Mouse (Mus musculus): ENCODE data around the gene Col25a1.

Col25a1 gene

DNA sequence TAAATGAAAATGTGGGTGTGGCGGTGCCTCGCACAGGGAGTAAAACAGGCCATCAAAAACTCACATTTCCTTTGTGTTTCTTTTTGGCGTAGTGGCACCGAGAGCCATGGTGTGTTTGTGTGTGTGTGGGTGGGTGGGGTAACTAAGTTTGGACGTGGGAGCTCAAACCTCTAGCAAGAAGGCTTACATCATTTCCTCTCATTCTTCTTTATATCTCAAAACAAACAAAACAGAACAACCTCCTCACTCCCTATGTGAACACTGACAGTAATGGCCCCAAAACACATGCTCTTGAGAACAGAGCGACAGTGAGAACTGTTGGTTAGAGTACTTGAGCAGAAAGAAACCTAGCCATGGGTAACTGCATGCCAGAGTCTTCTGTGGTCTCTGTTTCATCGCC, 121.1 kb downstream of the Col25a1 start:
- DNase-seq: no peak

DNA sequence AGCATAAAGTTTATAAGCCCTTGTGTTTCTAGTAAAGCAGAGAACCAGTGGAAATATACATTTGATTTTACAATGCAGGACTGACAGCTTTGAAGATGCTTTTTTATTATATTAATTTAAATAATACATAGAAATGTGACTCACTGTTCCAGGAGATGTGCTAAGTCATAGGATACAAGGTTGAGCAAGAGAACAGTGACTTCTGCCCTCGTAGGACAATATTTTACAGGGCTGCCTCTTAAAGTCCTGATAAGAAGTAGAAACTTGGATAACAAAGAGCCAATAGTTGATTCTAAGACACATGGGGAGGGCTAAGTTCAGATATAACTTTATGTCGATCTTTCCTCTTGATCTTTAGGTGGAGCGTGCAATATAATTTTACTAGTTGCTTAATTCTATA, 124.8 kb downstream of the Col25a1 start:
- no peak for DNase-seq

- DNase-seq: no peak
Measured at GRCm38 (mm10) chr3:130256610-130257009, 125.3 kb downstream of the Col25a1 start.

DNA sequence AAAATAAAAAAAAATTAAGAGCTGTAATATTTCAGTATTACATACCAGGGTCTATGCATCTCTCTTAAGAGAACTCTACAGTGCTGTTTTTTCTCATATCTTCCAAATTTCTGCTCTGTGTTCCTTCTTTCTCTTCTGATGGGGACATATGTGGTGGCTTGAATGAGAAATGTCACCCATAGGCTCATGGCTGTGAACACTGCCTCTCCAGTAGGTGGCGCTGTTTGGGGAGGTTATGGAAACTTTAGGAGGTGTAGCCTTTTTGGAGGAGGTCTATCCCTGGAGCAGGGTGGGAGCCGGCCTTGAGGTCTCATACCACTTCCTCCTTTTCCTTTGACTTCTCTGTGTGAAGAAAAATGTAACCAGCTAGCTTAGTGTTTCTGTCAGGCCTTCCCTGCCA, 128.4 kb downstream of the Col25a1 start:
- DNase-seq: no peak

DNA sequence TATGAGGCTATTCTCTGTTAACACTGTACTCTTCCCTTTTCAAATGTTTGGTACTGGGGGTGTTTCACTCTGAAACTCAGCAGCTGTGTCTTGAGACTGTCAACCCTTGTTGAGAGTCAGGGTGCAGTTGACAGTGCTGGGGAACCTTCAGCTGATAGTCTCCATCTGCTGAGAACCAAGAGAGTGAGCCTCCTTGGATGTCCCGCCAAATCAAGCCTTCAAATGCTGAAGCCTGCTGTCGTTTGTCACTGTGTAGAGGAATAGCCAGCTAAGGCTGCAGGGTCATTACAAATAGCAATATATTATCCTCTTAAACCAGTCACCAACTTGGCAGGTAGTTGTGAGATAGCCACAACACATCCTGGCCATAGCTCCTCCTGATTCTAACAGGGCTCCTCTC, 129.0 kb downstream of the Col25a1 start:
- peak; percentile 52 for DNase-seq

- DNase-seq: no peak
Measured at GRCm38 (mm10) chr3:130265104-130265503, 133.8 kb downstream of the Col25a1 start.

- DNase-seq: no peak
Measured at GRCm38 (mm10) chr3:130270509-130270908, 139.2 kb downstream of the Col25a1 start.

DNA sequence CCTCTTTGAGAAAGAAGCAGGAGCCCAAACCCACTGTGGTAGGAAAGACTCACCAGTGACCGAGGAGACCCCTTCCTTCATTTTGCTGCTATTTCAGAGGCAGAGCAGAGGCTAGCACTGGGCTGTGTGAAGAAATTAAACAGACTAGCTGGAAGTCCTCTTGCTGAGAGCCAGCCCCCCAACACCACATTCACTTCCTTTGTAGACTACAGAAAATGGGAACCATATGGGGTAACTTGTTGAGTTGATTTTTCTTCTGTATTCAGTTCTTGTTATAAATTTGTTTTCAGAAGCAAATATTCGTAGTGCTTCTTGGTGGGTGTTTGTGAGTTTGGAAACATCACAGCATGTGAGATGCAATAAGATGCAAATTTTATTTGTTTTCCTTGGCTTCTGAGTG, 142.6 kb downstream of the Col25a1 start:
- DNase-seq: no peak

GRCm38 (mm10) chr3:130278298-130279050, 147.2 kb downstream of the Col25a1 start:
- DNase-seq: no peak

DNA sequence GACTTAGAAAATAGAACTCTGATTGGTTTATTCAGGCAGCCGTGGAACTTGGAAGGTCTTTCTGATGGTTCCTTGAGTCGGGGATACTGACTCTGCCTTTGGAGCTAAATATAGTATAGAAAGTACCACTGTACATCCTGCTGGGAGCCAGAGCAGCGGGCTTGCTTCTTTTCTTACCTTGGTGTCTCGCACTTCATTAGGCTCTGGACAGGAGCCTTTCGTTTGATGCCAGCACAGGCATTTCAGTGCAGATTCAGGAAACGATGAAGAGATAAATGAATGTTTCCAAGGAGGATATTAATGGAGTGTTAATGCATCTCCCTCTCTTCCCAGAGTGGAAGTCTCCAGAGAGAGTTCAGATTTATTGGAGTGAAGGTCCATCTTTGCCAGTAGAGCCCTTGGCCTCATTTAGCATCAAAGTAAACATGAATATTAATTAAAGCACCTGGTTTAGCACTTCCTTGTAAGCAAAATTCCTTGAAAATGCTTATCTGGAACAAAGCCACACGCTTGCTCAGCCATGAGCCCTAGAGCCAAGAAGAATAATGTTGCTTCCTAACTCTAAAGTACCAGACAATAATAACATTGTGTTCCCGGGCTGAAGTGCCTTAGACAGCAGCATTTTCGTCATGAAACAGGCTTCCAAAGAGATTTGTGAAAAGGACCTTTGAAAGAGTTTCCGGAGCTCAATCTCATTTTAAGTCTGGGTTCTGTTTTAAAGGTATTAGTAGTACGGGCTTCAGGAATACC, 151.9 kb downstream of the Col25a1 start:
- no peak for DNase-seq

DNA sequence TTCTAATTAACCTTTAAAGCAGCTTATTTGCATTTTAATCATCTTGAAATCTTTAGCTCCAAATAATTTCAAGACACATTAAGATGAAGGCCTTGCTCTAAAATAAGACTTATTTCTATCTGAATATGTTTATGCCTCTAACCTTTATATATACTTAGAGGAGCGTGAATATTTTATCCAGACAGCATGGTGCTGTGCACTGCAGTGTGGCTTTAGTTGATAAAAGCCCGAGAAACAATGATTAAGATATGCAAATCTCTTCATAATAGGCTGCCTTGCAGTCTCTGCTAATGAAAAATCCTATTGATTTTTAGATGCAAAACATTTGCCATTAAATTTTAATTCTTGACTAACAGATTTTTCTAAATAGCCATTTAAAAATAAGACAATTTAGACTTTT, 156.8 kb downstream of the Col25a1 start:
- no peak for DNase-seq

- no peak for DNase-seq
Measured at GRCm38 (mm10) chr3:130288756-130289155, 157.5 kb downstream of the Col25a1 start.

DNA sequence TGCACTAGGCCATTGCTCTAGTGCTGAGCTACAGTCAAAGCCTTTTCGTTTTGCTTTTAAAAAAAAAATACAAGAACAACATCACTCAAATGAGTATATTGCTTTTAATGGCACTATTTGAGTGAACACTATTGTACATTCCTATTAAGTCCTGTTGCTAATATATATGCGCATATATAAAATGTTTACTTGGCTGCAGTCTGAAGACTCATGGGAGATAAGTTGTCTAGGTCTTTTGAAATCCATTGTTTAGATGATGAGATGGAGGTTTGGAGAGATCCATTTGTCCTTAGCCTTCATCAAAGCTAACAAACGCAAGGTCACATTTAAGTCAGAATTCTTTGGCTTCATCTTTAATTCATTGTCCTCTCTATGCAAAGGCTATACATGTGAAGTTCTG, 157.9 kb downstream of the Col25a1 start:
- DNase-seq: no peak

DNA sequence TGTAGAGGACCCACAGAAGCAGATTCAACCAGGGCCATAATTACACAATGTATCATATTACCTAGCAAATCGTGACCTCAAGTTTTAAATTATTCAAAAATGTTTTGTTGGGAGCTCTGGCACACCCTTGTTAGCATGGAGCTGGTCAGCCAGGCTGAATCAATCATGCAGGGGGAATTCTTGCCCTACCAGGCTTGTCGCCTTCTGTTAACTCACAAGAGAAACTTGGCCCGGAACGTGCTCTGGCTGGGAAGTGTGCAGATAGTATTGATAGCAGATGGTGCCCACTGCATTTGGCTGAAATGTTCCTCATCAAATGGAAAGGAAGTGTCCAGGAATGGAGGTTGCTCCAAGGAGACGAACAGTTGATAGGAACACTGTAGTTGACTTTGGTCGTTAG, 158.9 kb downstream of the Col25a1 start:
- no peak for DNase-seq

GRCm38 (mm10) chr3:130290672-130291071, 159.4 kb downstream of the Col25a1 start:
- DNase-seq: no peak

GRCm38 (mm10) chr3:130291926-130292325, 160.6 kb downstream of the Col25a1 start:
- DNase-seq: no peak

DNA sequence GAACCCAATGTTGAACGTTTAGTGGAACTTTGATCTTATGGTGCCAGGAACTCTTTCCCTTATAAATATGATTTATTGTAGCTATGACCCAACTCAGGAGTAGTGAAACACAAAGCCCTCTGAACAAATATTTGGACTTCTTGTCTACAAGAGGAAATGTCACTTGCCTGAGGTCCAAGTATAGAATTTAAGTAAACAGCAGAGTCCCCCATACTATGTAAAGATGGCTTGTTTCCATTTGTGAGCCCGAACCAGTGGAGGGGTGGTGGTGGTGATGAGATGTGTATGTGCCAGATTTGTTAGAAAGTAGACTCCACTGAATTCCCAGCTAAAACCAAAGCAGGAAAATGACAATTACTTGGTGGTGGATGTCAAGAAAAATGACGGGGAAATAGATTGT, 169.2 kb downstream of the Col25a1 start:
- no peak for DNase-seq

DNA sequence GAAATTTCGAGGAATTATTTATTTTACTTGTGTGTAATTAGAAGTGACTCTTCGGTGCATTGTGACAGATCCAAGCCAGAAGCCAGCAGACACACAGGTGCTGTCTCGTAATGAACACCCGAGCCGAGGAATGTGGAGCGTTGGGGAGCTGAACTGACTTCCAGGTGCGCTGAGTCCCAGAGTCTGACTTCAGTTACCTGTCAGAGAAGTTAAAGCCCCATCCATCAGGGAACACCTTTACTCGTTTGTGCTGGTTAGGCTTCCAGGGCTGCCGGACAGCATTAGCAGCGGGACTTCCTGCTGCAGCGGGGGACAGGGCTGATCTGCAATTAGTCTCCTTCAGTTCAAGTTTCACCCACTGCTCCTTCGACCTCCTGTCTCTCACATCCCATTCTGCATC, 172.3 kb downstream of the Col25a1 start:
- no peak for DNase-seq

GRCm38 (mm10) chr3:130304827-130305226, 173.5 kb downstream of the Col25a1 start:
- DNase-seq: no peak

DNA sequence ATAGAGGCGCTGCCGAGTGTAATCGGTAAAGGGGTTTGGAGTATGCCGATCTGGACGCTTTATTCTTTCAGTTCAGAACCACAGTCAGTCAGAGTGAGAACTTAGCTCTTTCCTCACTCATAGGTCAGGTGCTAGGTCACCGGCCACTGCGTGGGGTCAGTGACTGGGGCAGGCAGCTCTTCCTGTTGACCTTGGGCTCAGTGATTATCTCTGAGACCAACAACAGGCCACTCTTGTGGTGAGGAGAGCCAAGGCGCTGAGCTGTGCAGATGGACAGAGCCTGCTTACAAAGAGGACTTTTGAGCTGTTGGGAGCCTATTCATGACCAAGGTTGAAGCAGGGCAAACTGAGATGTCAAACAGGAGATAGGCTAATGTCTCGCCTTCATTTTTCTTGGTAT, 174.4 kb downstream of the Col25a1 start:
- DNase-seq: peak; percentile 18

DNA sequence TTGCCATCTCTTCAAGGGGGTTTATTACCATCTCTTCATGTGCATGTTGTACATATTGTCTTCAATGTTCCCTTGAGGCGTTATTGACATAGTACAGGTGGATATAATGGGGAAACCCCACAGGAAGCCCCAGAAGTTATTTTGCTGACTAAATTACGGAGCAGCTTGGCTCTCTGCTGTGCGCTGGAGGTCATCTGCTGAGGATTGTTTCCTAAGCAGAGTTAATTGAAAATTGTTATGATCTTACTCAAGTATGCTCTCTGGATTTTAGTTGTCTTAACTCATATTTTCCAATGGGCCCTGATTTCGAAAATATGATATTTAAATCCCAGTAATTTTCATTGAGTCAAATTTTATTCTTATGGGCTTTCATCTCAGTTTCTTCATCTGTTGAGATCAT, 178.0 kb downstream of the Col25a1 start:
- DNase-seq: no peak

DNA sequence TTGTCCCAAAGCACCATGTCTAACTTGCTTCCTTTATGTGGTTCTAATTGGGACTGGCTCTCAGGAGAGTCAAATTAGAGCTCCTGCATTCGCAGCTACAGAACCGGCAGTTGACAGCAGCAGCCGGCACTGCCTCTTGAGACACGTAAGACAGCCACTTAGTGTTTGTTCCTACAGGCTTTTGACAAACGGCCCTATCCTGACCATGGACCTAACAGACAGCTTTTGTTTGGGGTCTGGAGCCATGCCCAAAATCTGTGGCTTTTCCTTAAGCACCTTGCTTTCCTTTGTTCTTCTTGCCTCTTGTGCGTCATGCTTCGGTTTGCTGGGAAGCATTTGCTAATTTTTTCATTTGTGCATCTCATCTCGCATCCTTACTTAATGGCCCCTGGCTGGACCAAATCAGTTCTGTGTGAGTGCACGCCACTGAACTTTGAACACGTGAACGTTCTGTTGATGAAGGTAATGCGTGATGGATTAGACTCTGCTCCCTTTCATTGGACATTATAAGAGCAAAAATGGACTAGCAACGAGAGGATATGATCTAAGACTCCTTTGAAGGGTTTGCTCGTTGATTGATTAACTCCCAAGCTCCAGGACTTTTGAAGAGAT, 179.5 kb downstream of the Col25a1 start:
- DNase-seq: peak; percentile 16

GRCm38 (mm10) chr3:130313246-130313645, 181.9 kb downstream of the Col25a1 start:
- no peak for DNase-seq

Data from kidney, postnatal 10 days (tissue).